Mouse (Mus musculus) midbrain, postnatal 0 days (tissue): ENCODE measurements around the gene Ccdc9b. TPM values are rescaled to one million over a fixed set of nuclear protein-coding genes. Genes with fewer than 3 reads are reported as not detected.

Experiments
- ATAC-seq: fragments of 200-750 bp; cut with Nextera tagmentation; 2 replicates; pipeline ENCODE4 v1.8.0; 2017; ENCODE audit warnings: moderate number of reproducible peaks, mild to moderate bottlenecking, moderate TSS enrichment, moderate library complexity; ENCODE audit not compliant: low FRiP score
- DNase-seq: peaks from one replicate; pipeline ENCODE4 v3.0.0-alpha.2; 2015; ENCODE audit warnings: low spot score
- H3K27ac ChIP-seq: fragments of 300-500 bp; sonication (generic); 2 replicates; pipeline ENCODE4 v1.5.1; 2014; ENCODE audit warnings: low read depth, mild to moderate bottlenecking, low read length, mixed read lengths
- H3K27me3 ChIP-seq: fragments of 300-500 bp; sonication (generic); 2 replicates; pipeline ENCODE4 v1.6.1; 2014; ENCODE audit warnings: low read length, control low read depth, mixed read lengths; ENCODE audit not compliant: insufficient read depth
- H3K36me3 ChIP-seq: fragments of 300-500 bp; sonication (generic); 2 replicates; pipeline ENCODE4 v1.6.1; 2014; ENCODE audit warnings: low read length, control low read depth, mixed read lengths; ENCODE audit not compliant: insufficient read depth
- H3K4me1 ChIP-seq: fragments of 300-500 bp; sonication (generic); 2 replicates; pipeline ENCODE4 v1.6.1; 2014; ENCODE audit warnings: mild to moderate bottlenecking, control low read depth, antibody characterized with exemption, low read length, mixed read lengths; ENCODE audit not compliant: insufficient read depth
- H3K4me2 ChIP-seq: fragments of 300-500 bp; sonication (generic); 2 replicates; pipeline ENCODE4 v1.6.1; 2014; ENCODE audit warnings: low read depth, mild to moderate bottlenecking, low read length, mixed read lengths; ENCODE audit not compliant: poor library complexity, severe bottlenecking
- H3K4me3 ChIP-seq: fragments of 300-500 bp; sonication (generic); 2 replicates; pipeline ENCODE4 v1.5.1; 2014; ENCODE audit warnings: low read depth, mild to moderate bottlenecking, low read length, moderate library complexity
- H3K9ac ChIP-seq: fragments of 300-500 bp; sonication (generic); replicated peaks from 2 replicates; pipeline ENCODE4 v1.6.1; 2014; ENCODE audit warnings: mild to moderate bottlenecking, low read length, moderate library complexity, mixed read lengths; ENCODE audit not compliant: poor library complexity, severe bottlenecking
- H3K9me3 ChIP-seq: fragments of 300-500 bp; sonication (generic); 2 replicates; pipeline ENCODE4 v1.6.1; 2016; ENCODE audit warnings: low read length, control low read depth
- CTCF ChIP-seq: IDR thresholded peaks from 2 replicates; pipeline ENCODE4 v1.5.1; 2016; ENCODE audit warnings: antibody characterized with exemption, mild to moderate bottlenecking
- WGBS: fragments of 180-500 bp; shearing (Covaris S2); extraction: QIAGEN DNeasy Blood & Tissue Kit; methylation state at CpG from one replicate; pipeline ENCODE4 v1.1.7; 2014; 5-methylcytosine and 5-hydroxymethylcytosine counted together
- polyA plus RNA-seq: library from polyadenylated mRNA; unstranded; fragments of >200 nt; fragmentation: Nextera tagmentation; extraction: Ambion mirVana; gene quantifications from 2 replicates; pipeline ENCODE4 v1.2.1, GENCODE M21; 2015
- total RNA-seq: library from RNA; depleted of rRNA; stranded (reverse); fragments of >200 nt; gene quantifications from 2 replicates; pipeline ENCODE4 v1.2.3, GENCODE M21; 2014

The Ccdc9b gene
- total and polyA plus RNA-seq, 2 experiments from 2014 or later = 0.79 to 1.5 TPM

GRCm38 (mm10) chr2:118716677-118717076 lies 45.8 kb downstream of the Ccdc9b start:
- H3K4me1 ChIP-seq = peaks cover 5% of the 10 kb centered on the region
- no peaks in the 10 kb centered on the region for H3K36me3 ChIP-seq
- 93% methylated on average over 5 of the region's 5 CpGs for WGBS
- TF ChIP-seq CTCF = no peak
- no peak overlapping the region for H3K27ac ChIP-seq
- no peaks in the 10 kb centered on the region for H3K9me3 ChIP-seq
- DNase-seq (no peak), ATAC-seq (no peak)
- H3K9ac ChIP-seq = no peak overlapping the region
- peaks cover 8% of the 10 kb centered on the region; the same call in 1 of the 2 replicates for H3K27me3 ChIP-seq
- H3K4me2 ChIP-seq = no peak overlapping the region
- no peak overlapping the region for H3K4me3 ChIP-seq

GRCm38 (mm10) chr2:118714230-118714629 lies 48.2 kb downstream of the Ccdc9b start:
- Histone ChIP-seq H3K4me2 (no peak overlapping the region), H3K4me3 (no peak overlapping the region), H3K9ac (no peak overlapping the region), H3K27me3 (peaks cover 24% of the 10 kb centered on the region), H3K4me1 (peaks cover 13% of the 10 kb centered on the region), H3K36me3 (no peaks in the 10 kb centered on the region), H3K27ac (no peak overlapping the region), H3K9me3 (no peaks in the 10 kb centered on the region)
- TF ChIP-seq CTCF = no peak
- WGBS = 19% methylated on average over 4 of the region's 4 CpGs
- peak; percentile 77 for DNase-seq
- peak; percentile 74 for ATAC-seq

- H3K9ac ChIP-seq = no peak overlapping the region
- no peaks in the 10 kb centered on the region for H3K9me3 ChIP-seq
- DNase-seq (no peak), ATAC-seq (no peak)
- 91% methylated on average over 6 of the region's 6 CpGs for WGBS
- H3K27ac ChIP-seq = no peak overlapping the region
- no peak for TF ChIP-seq CTCF
- no peak overlapping the region for H3K4me2 ChIP-seq
- H3K36me3 ChIP-seq = no peaks in the 10 kb centered on the region
- peaks cover 13% of the 10 kb centered on the region for H3K4me1 ChIP-seq
- peaks cover 30% of the 10 kb centered on the region for H3K27me3 ChIP-seq
- H3K4me3 ChIP-seq = no peak overlapping the region
These were observed 48.8 kb downstream of the Ccdc9b start for GRCm38 (mm10) chr2:118713631-118714030.

- under 1% methylated on average over 36 of the region's 36 CpGs for WGBS
- Histone ChIP-seq H3K27me3 (peaks cover 53% of the 10 kb centered on the region), H3K4me3 (peak overlapping the region; percentile 39), H3K27ac (no peak overlapping the region), H3K4me1 (peaks cover 13% of the 10 kb centered on the region), H3K9me3 (no peaks in the 10 kb centered on the region), H3K9ac (peak overlapping the region; percentile 51), H3K36me3 (no peaks in the 10 kb centered on the region), H3K4me2 (peak overlapping the region; percentile 89)
- DNase-seq = peak; percentile 66
- ATAC-seq = peak; percentile 55
- TF ChIP-seq CTCF = no peak
These were observed 51.4 kb downstream of the Ccdc9b start for GRCm38 (mm10) chr2:118711038-118711494.

GRCm38 (mm10) chr2:118709655-118710221 lies 52.7 kb downstream of the Ccdc9b start:
- no peaks in the 10 kb centered on the region for H3K36me3 ChIP-seq
- WGBS = 62% methylated on average over 4 of the region's 4 CpGs
- H3K4me2 ChIP-seq = no peak overlapping the region
- no peak for TF ChIP-seq CTCF
- no peaks in the 10 kb centered on the region for H3K9me3 ChIP-seq
- no peak for DNase-seq
- H3K27ac ChIP-seq = no peak overlapping the region
- H3K4me3 ChIP-seq = no peak overlapping the region
- ATAC-seq = no peak
- H3K27me3 ChIP-seq = peaks cover 66% of the 10 kb centered on the region
- no peak overlapping the region for H3K9ac ChIP-seq
- H3K4me1 ChIP-seq = peaks cover 9% of the 10 kb centered on the region; the same call in 1 of the 2 replicates

GRCm38 (mm10) chr2:118708472-118708871 lies 54.0 kb downstream of the Ccdc9b start:
- Histone ChIP-seq H3K4me3 (no peak overlapping the region), H3K4me1 (peaks cover 14% of the 10 kb centered on the region; the same call in 1 of the 2 replicates), H3K4me2 (no peak overlapping the region), H3K9ac (no peak overlapping the region), H3K27ac (no peak overlapping the region), H3K36me3 (no peaks in the 10 kb centered on the region), H3K9me3 (no peaks in the 10 kb centered on the region), H3K27me3 (peaks cover 79% of the 10 kb centered on the region)
- TF ChIP-seq CTCF = no peak
- 81% methylated on average over 4 of the region's 4 CpGs for whole genome bisulfite sequencing
- DNase-seq = no peak
- no peak for ATAC-seq
